Mouse (Mus musculus) lung, embryonic 16.5 days (tissue): ENCODE results near the gene Taf5l. TPM values are rescaled to one million over a fixed set of nuclear protein-coding genes. Genes with fewer than 3 reads are reported as not detected.
"Not testable (repeated sequence)": the region's sequence is repeated elsewhere in the genome, so short reads cannot be mapped to it uniquely, and the experiment has no call there.

Source experiments
- ATAC-seq: fragments of 200-750 bp; cut with Nextera tagmentation; 2 replicates; pipeline ENCODE4 v1.8.0; 2017; ENCODE audit warnings: low read depth, mild to moderate bottlenecking, moderate library complexity
- H3K27ac ChIP-seq: fragments of 300-500 bp; sonication (generic); 2 replicates; pipeline ENCODE4 v1.5.1; 2014; ENCODE audit warnings: mild to moderate bottlenecking, control low read depth, low read length
- H3K27me3 ChIP-seq: fragments of 300-500 bp; sonication (generic); 2 replicates; pipeline ENCODE4 v1.6.1; 2014; ENCODE audit warnings: low read depth, low read length, mixed read lengths; ENCODE audit not compliant: control insufficient read depth, insufficient read depth
- H3K36me3 ChIP-seq: fragments of 300-500 bp; sonication (generic); 2 replicates; pipeline ENCODE4 v1.6.1; 2014; ENCODE audit warnings: low read length; ENCODE audit not compliant: control insufficient read depth, insufficient read depth
- H3K4me1 ChIP-seq: fragments of 300-500 bp; sonication (generic); replicated peaks from 2 replicates; pipeline ENCODE4 v1.6.1; 2014; ENCODE audit warnings: low read length, mixed read lengths; ENCODE audit not compliant: control insufficient read depth, insufficient read depth
- H3K4me2 ChIP-seq: fragments of 300-500 bp; sonication (generic); 2 replicates; pipeline ENCODE4 v1.6.1; 2014; ENCODE audit warnings: low read depth, low read length, control low read depth
- H3K4me3 ChIP-seq: fragments of 300-500 bp; sonication (generic); 2 replicates; pipeline ENCODE4 v1.5.1; 2014; ENCODE audit warnings: mild to moderate bottlenecking, low read length, control low read depth
- H3K9ac ChIP-seq: fragments of 300-500 bp; sonication (generic); 2 replicates; pipeline ENCODE4 v1.6.1; 2014; ENCODE audit warnings: low read length, control low read depth
- H3K9me3 ChIP-seq: fragments of 300-500 bp; sonication (generic); 2 replicates; pipeline ENCODE4 v1.6.1; 2016; ENCODE audit warnings: low read length; ENCODE audit not compliant: control insufficient read depth
- WGBS: fragments of 180-500 bp; shearing (Covaris S2); extraction: QIAGEN DNeasy Blood & Tissue Kit; methylation state at CpG from one replicate; pipeline ENCODE4 v1.1.7; 2014; 5-methylcytosine and 5-hydroxymethylcytosine counted together
- polyA plus RNA-seq: library from polyadenylated mRNA; unstranded; fragments of >200 nt; fragmentation: Nextera tagmentation; extraction: Ambion mirVana; gene quantifications from 2 replicates; pipeline ENCODE4 v1.2.1, GENCODE M21; 2015

Gene Taf5l
- polyA plus RNA-seq, 1 experiment from 2014 or later: 30.9 TPM

DNA sequence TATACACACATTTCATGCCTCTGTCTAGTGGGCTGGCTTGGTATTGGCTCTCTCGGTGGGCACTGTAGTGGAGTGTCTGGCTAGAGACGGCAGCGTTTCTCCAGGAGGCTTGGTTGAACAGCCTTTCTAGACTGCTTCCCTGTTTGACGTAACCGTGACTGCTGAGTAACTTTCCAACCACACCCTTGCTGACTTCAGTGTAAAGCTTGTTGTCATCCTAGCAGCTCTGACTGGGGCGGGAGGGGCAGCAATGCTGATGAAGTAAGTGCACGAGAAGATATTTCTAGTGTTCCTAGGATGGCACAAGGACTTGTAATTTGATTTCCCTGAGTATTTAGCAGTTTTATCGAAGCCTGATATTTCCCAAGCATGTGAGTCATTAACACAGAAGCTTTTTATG, 24.7 kb upstream of the Taf5l start:
- peaks cover 24% of the 10 kb centered on the region for H3K36me3 ChIP-seq
- 83% methylated on average over 8 of the region's 8 CpGs for whole genome bisulfite sequencing

DNA sequence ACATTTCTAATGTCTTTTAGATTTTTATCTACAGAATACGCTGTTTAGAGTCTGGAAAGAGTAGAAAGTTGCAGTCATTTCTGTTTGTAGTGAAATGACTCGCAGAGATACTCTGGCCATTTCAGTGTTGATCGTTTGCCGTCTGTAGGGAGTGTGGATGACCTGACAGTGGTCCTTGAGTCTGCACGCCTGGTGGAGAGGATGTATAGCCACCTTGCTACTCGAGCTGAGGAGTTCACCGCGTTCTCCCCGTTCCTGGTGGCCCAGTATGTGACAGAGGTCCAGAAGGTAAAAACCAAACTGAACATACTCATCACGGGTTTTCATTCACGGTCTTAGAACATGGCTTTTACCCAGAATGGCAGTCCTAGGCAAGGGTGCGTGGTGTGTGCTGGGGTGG, 23.7 kb upstream of the Taf5l start:
- H3K9ac ChIP-seq: no peak overlapping the region
- peaks cover 28% of the 10 kb centered on the region for H3K36me3 ChIP-seq
- H3K27ac ChIP-seq: no peak overlapping the region
- H3K4me3 ChIP-seq: no peak overlapping the region
- no peaks in the 10 kb centered on the region for H3K4me1 ChIP-seq
- H3K27me3 ChIP-seq: no peaks in the 10 kb centered on the region
- 89% methylated on average over 12 of the region's 12 CpGs for WGBS
- H3K9me3 ChIP-seq: no peaks in the 10 kb centered on the region
- no peak overlapping the region for H3K4me2 ChIP-seq
- ATAC-seq: no peak

More for the DNA sequence above, 24.7 kb upstream of the Taf5l start:
- Histone ChIP-seq H3K4me2 (no peak overlapping the region), H3K4me3 (no peak overlapping the region), H3K9ac (no peak overlapping the region), H3K4me1 (no peaks in the 10 kb centered on the region), H3K27ac (no peak overlapping the region), H3K9me3 (no peaks in the 10 kb centered on the region), H3K27me3 (no peaks in the 10 kb centered on the region)
- ATAC-seq: no peak

DNA sequence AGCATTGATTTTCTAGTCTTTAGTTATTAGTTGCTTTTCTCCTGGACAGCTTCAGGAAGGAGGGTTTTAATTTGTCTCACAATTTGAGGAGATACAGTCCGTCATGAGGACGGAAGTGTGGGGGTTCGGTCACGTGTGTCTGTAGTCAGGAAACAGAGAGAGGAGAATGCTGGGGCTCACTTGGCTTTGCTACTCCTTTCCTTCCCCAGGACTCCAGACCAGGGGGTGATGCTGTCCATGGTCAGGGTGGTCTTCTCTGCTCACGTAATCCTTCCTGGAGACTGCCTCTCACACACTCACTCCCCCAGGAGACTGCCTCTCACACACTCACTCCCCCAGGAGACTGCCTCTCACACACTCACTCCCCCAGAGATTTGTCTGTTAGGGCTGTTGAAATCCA, 23.2 kb upstream of the Taf5l start:
- Histone ChIP-seq H3K9ac (no peak overlapping the region), H3K27me3 (no peaks in the 10 kb centered on the region), H3K27ac (no peak overlapping the region), H3K4me3 (no peak overlapping the region), H3K4me1 (no peaks in the 10 kb centered on the region), H3K9me3 (no peaks in the 10 kb centered on the region), H3K36me3 (peaks cover 32% of the 10 kb centered on the region), H3K4me2 (no peak overlapping the region)
- WGBS: 90% methylated on average over 5 of the region's 5 CpGs
- no peak for ATAC-seq

DNA sequence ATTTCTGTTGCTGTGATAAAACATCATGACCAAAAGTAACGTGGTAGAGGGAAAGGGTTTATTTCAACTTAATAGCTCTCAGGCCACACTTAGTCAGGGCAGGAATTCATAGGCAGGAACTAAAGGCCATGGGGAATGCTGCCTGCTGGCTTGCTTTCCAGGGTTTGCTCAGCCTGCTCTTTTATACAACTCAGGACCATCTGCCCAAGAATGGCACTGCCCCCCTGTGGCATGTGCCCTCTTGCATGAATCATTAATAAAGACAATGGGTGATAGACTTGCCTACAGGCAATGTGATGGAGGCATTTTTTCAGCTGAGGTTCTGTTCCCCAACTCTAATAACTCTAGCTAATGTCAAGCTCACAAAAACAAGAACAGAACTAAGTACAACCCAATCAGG, 21.0 kb upstream of the Taf5l start:
- Histone ChIP-seq H3K9me3 (no peaks in the 10 kb centered on the region), H3K36me3 (peaks cover 45% of the 10 kb centered on the region), H3K4me1 (no peaks in the 10 kb centered on the region), H3K4me2 (no peak overlapping the region), H3K9ac (no peak overlapping the region), H3K27ac (no peak overlapping the region), H3K4me3 (no peak overlapping the region), H3K27me3 (no peaks in the 10 kb centered on the region)
- 71% methylated on average over 1 of the region's 1 CpGs for WGBS
- no peak for ATAC-seq

DNA sequence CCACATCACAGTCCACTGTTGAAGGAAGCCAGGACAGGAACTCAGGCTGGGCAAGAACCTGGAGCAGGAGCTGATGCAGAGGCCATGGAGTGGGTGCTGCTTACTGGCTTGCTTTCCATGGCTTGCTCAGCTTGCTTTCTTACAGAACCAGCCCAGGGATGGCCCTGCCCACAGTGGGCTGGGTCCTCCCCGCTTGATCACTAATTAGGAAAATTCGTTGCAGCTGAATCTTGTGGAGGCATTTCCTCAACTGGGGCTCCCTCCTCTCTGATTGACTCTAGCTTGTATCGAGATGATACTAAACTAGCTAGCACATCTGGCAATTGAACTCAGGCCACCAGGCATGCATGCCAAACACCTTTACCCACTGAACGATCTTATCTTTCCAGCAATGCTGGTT, 18.2 kb upstream of the Taf5l start:
- H3K4me2 ChIP-seq: no peak overlapping the region
- no peaks in the 10 kb centered on the region for H3K4me1 ChIP-seq
- no peaks in the 10 kb centered on the region for H3K27me3 ChIP-seq
- no peak overlapping the region for H3K9ac ChIP-seq
- H3K9me3 ChIP-seq: no peaks in the 10 kb centered on the region
- H3K4me3 ChIP-seq: no peak overlapping the region
- no peak overlapping the region for H3K27ac ChIP-seq
- H3K36me3 ChIP-seq: peaks cover 43% of the 10 kb centered on the region
- ATAC-seq: no peak
- 80% methylated on average over 4 of the region's 4 CpGs for WGBS

DNA sequence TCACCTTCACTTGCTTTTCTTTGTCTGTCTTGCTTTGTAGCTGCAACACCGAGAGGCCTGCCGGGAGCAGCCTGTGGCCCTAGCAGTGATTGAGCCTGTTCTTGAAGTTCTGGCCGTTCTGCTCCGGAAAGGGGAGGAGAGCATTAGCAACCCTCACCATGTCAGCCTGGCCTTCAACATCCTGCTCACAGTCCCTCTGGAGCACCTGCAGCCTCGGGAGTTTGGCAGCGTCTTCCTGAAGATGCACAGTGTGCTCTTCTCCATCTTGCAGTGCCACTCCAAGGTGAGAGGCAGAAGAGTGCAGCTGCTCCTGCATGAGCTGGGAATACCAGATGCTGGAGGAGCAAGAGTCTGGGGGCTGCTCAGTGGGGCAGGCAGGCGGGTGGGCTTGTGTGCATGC, 16.9 kb upstream of the Taf5l start:
- Histone ChIP-seq H3K27me3 (no peaks in the 10 kb centered on the region), H3K4me1 (no peaks in the 10 kb centered on the region), H3K9me3 (no peaks in the 10 kb centered on the region), H3K9ac (no peak overlapping the region), H3K4me3 (no peak overlapping the region), H3K4me2 (no peak overlapping the region), H3K36me3 (peaks cover 43% of the 10 kb centered on the region), H3K27ac (no peak overlapping the region)
- no peak for ATAC-seq
- WGBS: 92% methylated on average over 7 of the region's 7 CpGs

DNA sequence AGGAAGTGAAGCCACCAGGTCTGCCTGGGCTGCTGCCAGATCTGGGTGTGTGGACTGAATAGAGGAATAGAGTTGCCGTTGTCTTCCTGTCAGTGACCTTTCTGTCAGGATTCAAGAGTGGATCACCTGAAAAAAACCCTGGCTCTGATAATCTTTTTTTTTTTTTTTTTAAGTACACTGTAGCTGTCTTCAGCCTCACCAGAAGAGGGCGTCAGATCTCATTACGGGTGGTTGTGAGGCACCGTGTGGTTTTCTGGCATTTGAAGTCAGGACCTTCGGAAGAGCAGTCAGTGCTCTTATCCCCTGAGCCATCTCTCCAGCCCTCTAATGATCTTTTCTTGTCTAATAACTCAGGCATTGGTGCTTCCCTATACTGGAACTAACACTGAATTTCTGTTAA, 12.2 kb upstream of the Taf5l start:
- peaks cover 49% of the 10 kb centered on the region for H3K36me3 ChIP-seq
- no peaks in the 10 kb centered on the region for H3K9me3 ChIP-seq
- H3K4me2 ChIP-seq: no peak overlapping the region
- no peak for ATAC-seq
- H3K9ac ChIP-seq: no peak overlapping the region
- H3K27me3 ChIP-seq: no peaks in the 10 kb centered on the region
- H3K4me3 ChIP-seq: no peak overlapping the region
- 57% methylated on average over 5 of the region's 5 CpGs for WGBS
- H3K27ac ChIP-seq: no peak overlapping the region
- H3K4me1 ChIP-seq: no peaks in the 10 kb centered on the region

DNA sequence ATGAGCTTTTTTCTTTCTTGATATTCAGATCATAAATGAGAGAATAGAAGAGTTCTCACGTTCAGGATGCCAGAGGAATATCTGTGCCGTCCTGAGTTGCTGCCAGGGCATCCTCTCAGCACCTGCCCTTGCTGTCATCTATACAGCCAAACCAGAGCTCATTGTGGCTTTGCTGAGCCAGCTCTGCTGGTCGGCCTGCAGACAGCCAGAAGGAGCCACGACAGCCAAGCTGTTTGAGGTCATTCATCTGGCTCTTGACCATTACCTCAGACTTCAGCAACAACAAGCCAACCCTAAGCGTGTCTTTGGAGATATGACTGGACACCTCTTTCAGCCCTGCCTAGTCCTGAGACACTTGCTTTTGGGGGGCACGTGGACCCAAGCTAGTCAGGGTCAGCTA, 6.6 kb upstream of the Taf5l start:
- Histone ChIP-seq H3K27me3 (no peaks in the 10 kb centered on the region), H3K4me3 (no peak overlapping the region), H3K9me3 (no peaks in the 10 kb centered on the region), H3K27ac (no peak overlapping the region), H3K4me1 (no peaks in the 10 kb centered on the region), H3K4me2 (no peak overlapping the region), H3K36me3 (peaks cover 50% of the 10 kb centered on the region), H3K9ac (no peak overlapping the region)
- ATAC-seq: no peak
- WGBS: 79% methylated on average over 6 of the region's 6 CpGs

DNA sequence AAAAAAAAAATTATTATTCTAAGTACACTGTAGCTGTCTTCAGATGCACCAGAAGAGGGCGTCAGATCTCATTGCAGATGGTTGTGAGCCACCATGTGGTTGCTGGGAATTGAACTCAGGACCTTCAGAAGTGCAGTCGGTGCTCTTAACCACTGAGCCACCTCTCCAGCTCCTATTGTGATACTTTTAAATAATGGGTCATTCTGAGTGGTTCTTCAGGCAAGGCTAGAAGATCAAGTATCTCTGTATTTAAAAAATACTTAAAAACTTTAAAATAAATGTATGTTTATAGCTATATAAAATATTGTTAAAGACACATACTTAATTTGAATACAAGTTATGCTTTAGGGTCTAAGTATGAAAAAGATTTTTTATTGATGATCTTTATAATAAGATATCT, 5.1 kb upstream of the Taf5l start:
- H3K9ac ChIP-seq, H3K27me3 ChIP-seq, H3K4me3 ChIP-seq, H3K9me3 ChIP-seq, ATAC-seq, H3K4me2 ChIP-seq, H3K4me1 ChIP-seq, H3K27ac ChIP-seq: not testable (repeated sequence)
- peaks cover 49% of the 10 kb centered on the region for H3K36me3 ChIP-seq
- WGBS: 67% methylated on average over 2 of the region's 2 CpGs
